Mouse (Mus musculus): Measurements from ENCODE around the gene Gm10471.
"Not testable (repeated sequence)": the region's sequence is repeated elsewhere in the genome, so short reads cannot be mapped to it uniquely, and the experiment has no call there.

Gm10471 gene

GRCm38 (mm10) chr5:26089191-26089590 lies at the start of gene Gm10471:
Gm10471 (minus strand) TSS chr5:26089291.
- not testable (repeated sequence) for DNase-seq (ENCODE audit: low spot score in 2 of 2)

- DNase-seq (ENCODE audit: low spot score in 2 of 2): not testable (repeated sequence)
These were observed 32.2 kb upstream of the Gm10471 start, which contains the start of gene Gm10220 for GRCm38 (mm10) chr5:26121321-26121720. Gm10220 (minus strand) TSS chr5:26121421.

- DNase-seq (ENCODE audit: low spot score in 2 of 2): not testable (repeated sequence)
These were observed 16.2 kb upstream of the Gm10471 start, which contains the start of gene 5031410I06Rik for GRCm38 (mm10) chr5:26105262-26105661. 5031410I06Rik (minus strand) TSS chr5:26105362.

GRCm38 (mm10) chr5:26079023-26079422 lies 10.1 kb downstream of the Gm10471 start:
- DNase-seq (ENCODE audit: low spot score in 2 of 2): not testable (repeated sequence)

GRCm38 (mm10) chr5:26070716-26071115 lies 18.4 kb downstream of the Gm10471 start:
- no peak for DNase-seq (ENCODE audit: low spot score in 2 of 2)

GRCm38 (mm10) chr5:26058481-26058880 lies 30.6 kb downstream of the Gm10471 start, which contains the start of gene Gm7347:
Gm7347 (minus strand) TSS chr5:26058581.
- DNase-seq (ENCODE audit: low spot score in 2 of 2): not testable (repeated sequence)

- not testable (repeated sequence) for DNase-seq (ENCODE audit: low spot score in 2 of 2)
These were observed 49.6 kb downstream of the Gm10471 start, which contains the start of gene Speer4a for GRCm38 (mm10) chr5:26039458-26039857. Speer4a (minus strand) TSS chr5:26039558.

Data from heart, adult 9 months (tissue).